Mouse (Mus musculus) hindbrain, embryonic 16.5 days (tissue): ENCODE results near the gene Srgap2. TPM values are rescaled to one million over a fixed set of nuclear protein-coding genes. Genes with fewer than 3 reads are reported as not detected.
"Not testable (repeated sequence)": the region's sequence is repeated elsewhere in the genome, so short reads cannot be mapped to it uniquely, and the experiment has no call there.

ENCODE experiments used
- ATAC-seq: fragments of 200-750 bp; cut with Nextera tagmentation; 2 replicates; pipeline ENCODE4 v1.8.0; 2017; ENCODE audit warnings: moderate TSS enrichment, moderate library complexity
- H3K27ac ChIP-seq: fragments of 300-500 bp; sonication (generic); 2 replicates; pipeline ENCODE4 v1.5.1; 2014; ENCODE audit warnings: low read depth, mild to moderate bottlenecking, control low read depth, low read length, moderate library complexity
- H3K27me3 ChIP-seq: fragments of 300-500 bp; sonication (generic); replicated peaks from 2 replicates; pipeline ENCODE4 v1.6.1; 2014; ENCODE audit warnings: low read length; ENCODE audit not compliant: control insufficient read depth, insufficient read depth
- H3K36me3 ChIP-seq: fragments of 300-500 bp; sonication (generic); 2 replicates; pipeline ENCODE4 v1.6.1; 2014; ENCODE audit warnings: mild to moderate bottlenecking, low read length, moderate library complexity, mixed read lengths; ENCODE audit not compliant: control insufficient read depth, insufficient read depth
- H3K4me1 ChIP-seq: fragments of 300-500 bp; sonication (generic); 2 replicates; pipeline ENCODE4 v1.6.1; 2014; ENCODE audit warnings: low read depth, low read length; ENCODE audit not compliant: control insufficient read depth, insufficient read depth
- H3K4me2 ChIP-seq: fragments of 300-500 bp; sonication (generic); 2 replicates; pipeline ENCODE4 v1.6.1; 2014; ENCODE audit warnings: mild to moderate bottlenecking, low read length, control low read depth, moderate library complexity
- H3K4me3 ChIP-seq: fragments of 300-500 bp; sonication (generic); 2 replicates; pipeline ENCODE4 v1.5.1; 2014; ENCODE audit warnings: mild to moderate bottlenecking, low read length, control low read depth, moderate library complexity
- H3K9ac ChIP-seq: fragments of 300-500 bp; sonication (generic); 2 replicates; pipeline ENCODE4 v1.6.1; 2014; ENCODE audit warnings: low read depth, mild to moderate bottlenecking, control low read depth, low read length, moderate library complexity
- H3K9me3 ChIP-seq: fragments of 300-500 bp; sonication (generic); 2 replicates; pipeline ENCODE4 v1.6.1; 2014; ENCODE audit warnings: mild to moderate bottlenecking, low read length, moderate library complexity; ENCODE audit not compliant: control insufficient read depth
- WGBS: fragments of 180-500 bp; shearing (Covaris S2); extraction: QIAGEN DNeasy Blood & Tissue Kit; methylation state at CpG from one replicate; pipeline ENCODE4 v1.1.7; 2014; 5-methylcytosine and 5-hydroxymethylcytosine counted together
- polyA plus RNA-seq: library from polyadenylated mRNA; unstranded; fragments of >200 nt; fragmentation: Nextera tagmentation; extraction: Ambion mirVana; gene quantifications from 2 replicates; pipeline ENCODE4 v1.2.1, GENCODE M21; 2015

Srgap2 gene
- polyA plus RNA-seq, 1 experiment from 2014 or later = 24.6 TPM

GRCm38 (mm10) chr1:131269797-131270578 lies 257.2 kb downstream of the Srgap2 start:
- H3K9ac ChIP-seq = peak overlapping the region; percentile 56
- no peaks in the 10 kb centered on the region for H3K27me3 ChIP-seq
- H3K27ac ChIP-seq = no peak overlapping the region
- H3K36me3 ChIP-seq = no peaks in the 10 kb centered on the region
- no peaks in the 10 kb centered on the region for H3K9me3 ChIP-seq
- peaks cover 4% of the 10 kb centered on the region for H3K4me1 ChIP-seq
- WGBS = 29% methylated on average over 22 of the region's 22 CpGs
- peak; percentile 82 for ATAC-seq
- peak overlapping the region; percentile 38 for H3K4me2 ChIP-seq
- H3K4me3 ChIP-seq = no peak overlapping the region

GRCm38 (mm10) chr1:131268776-131269175 lies 258.4 kb downstream of the Srgap2 start:
- Histone ChIP-seq H3K4me1 (peaks cover 4% of the 10 kb centered on the region), H3K4me3 (no peak overlapping the region), H3K9me3 (no peaks in the 10 kb centered on the region), H3K27ac (no peak overlapping the region), H3K9ac (no peak overlapping the region), H3K4me2 (no peak overlapping the region), H3K36me3 (no peaks in the 10 kb centered on the region), H3K27me3 (no peaks in the 10 kb centered on the region)
- no peak for ATAC-seq
- 88% methylated on average over 10 of the region's 10 CpGs for WGBS

- H3K9me3 ChIP-seq = no peaks in the 10 kb centered on the region
- H3K27ac ChIP-seq = no peak overlapping the region
- no peaks in the 10 kb centered on the region for H3K36me3 ChIP-seq
- no peak overlapping the region for H3K4me3 ChIP-seq
- no peak for ATAC-seq
- no peaks in the 10 kb centered on the region for H3K4me1 ChIP-seq
- 76% methylated on average over 12 of the region's 12 CpGs for WGBS
- H3K27me3 ChIP-seq = no peaks in the 10 kb centered on the region
- no peak overlapping the region for H3K4me2 ChIP-seq
- H3K9ac ChIP-seq = no peak overlapping the region
These were observed 263.2 kb downstream of the Srgap2 start for GRCm38 (mm10) chr1:131263905-131264304.

GRCm38 (mm10) chr1:131260309-131260656 lies 266.9 kb downstream of the Srgap2 start:
- ATAC-seq = peak; percentile 56; the same call in 1 of the 2 replicates
- no peak overlapping the region for H3K4me2 ChIP-seq
- 23% methylated on average over 10 of the region's 10 CpGs for WGBS
- no peaks in the 10 kb centered on the region for H3K27me3 ChIP-seq
- H3K36me3 ChIP-seq = no peaks in the 10 kb centered on the region
- H3K27ac ChIP-seq = no peak overlapping the region
- H3K9ac ChIP-seq = no peak overlapping the region
- H3K9me3 ChIP-seq = no peaks in the 10 kb centered on the region
- H3K4me3 ChIP-seq = no peak overlapping the region
- no peaks in the 10 kb centered on the region for H3K4me1 ChIP-seq

GRCm38 (mm10) chr1:131259632-131260308 lies 267.4 kb downstream of the Srgap2 start:
- peak; percentile 19; the same call in 1 of the 2 replicates for ATAC-seq
- Histone ChIP-seq H3K9ac (no peak overlapping the region), H3K4me2 (no peak overlapping the region), H3K4me1 (no peaks in the 10 kb centered on the region), H3K36me3 (no peaks in the 10 kb centered on the region), H3K9me3 (no peaks in the 10 kb centered on the region), H3K27ac (no peak overlapping the region), H3K4me3 (no peak overlapping the region), H3K27me3 (no peaks in the 10 kb centered on the region)
- WGBS = 69% methylated on average over 10 of the region's 10 CpGs

- H3K27me3 ChIP-seq = no peaks in the 10 kb centered on the region
- H3K27ac ChIP-seq = no peak overlapping the region
- no peaks in the 10 kb centered on the region for H3K36me3 ChIP-seq
- H3K4me2 ChIP-seq = no peak overlapping the region
- no peaks in the 10 kb centered on the region for H3K4me1 ChIP-seq
- ATAC-seq = no peak
- no peaks in the 10 kb centered on the region for H3K9me3 ChIP-seq
- H3K9ac ChIP-seq = no peak overlapping the region
- H3K4me3 ChIP-seq = no peak overlapping the region
- 70% methylated on average over 6 of the region's 6 CpGs for WGBS
These were observed 269.9 kb downstream of the Srgap2 start for GRCm38 (mm10) chr1:131257288-131257687.

- not testable (repeated sequence) for ATAC-seq, H3K27ac ChIP-seq, H3K27me3 ChIP-seq, H3K9me3 ChIP-seq, H3K4me2 ChIP-seq, H3K4me3 ChIP-seq, H3K4me1 ChIP-seq, H3K9ac ChIP-seq, H3K36me3 ChIP-seq
- WGBS = 81% methylated on average over 7 of the region's 7 CpGs
These were observed 274.5 kb downstream of the Srgap2 start for GRCm38 (mm10) chr1:131252516-131253250.

GRCm38 (mm10) chr1:131246433-131247395 lies 280.4 kb downstream of the Srgap2 start:
- H3K4me2 ChIP-seq = peak overlapping the region; percentile 14; the same call in 1 of the 2 replicates
- no peaks in the 10 kb centered on the region for H3K36me3 ChIP-seq
- no peaks in the 10 kb centered on the region for H3K27me3 ChIP-seq
- 15% methylated on average over 7 of the region's 7 CpGs for WGBS
- peaks cover 11% of the 10 kb centered on the region for H3K4me1 ChIP-seq
- no peak overlapping the region for H3K4me3 ChIP-seq
- H3K27ac ChIP-seq = no peak overlapping the region
- no peak overlapping the region; the same call in 1 of the 2 replicates for H3K9ac ChIP-seq
- no peak for ATAC-seq
- H3K9me3 ChIP-seq = no peaks in the 10 kb centered on the region
